Mouse (Mus musculus): ENCODE measurements at regions not wholly inside any gene's neighbourhood (a gene's known extent, or its start where the extent isn't known, plus 50 kb on each side); places are given as distances from the start of the nearest gene placed in this dataset.

GRCm38 (mm10) chr10:38886441-38886840, 64.9 kb upstream of the Rfpl4b start:
- Histone ChIP-seq H3K9ac (replicated peaks) (no peak overlapping the region), H3K36me3 (replicated peaks; ENCODE audit: insufficient read depth, low read length) (no peaks in the 10 kb centered on the region), H3K4me1 (ENCODE audit: insufficient read depth) (no peaks in the 10 kb centered on the region), H3K27me3 (ENCODE audit: insufficient read depth, low read length) (no peaks in the 10 kb centered on the region), H3K9me3 (ENCODE audit: low read length) (no peaks in the 10 kb centered on the region), H3K4me2 (ENCODE audit: low read depth, low read length) (no peak overlapping the region), H3K27ac (ENCODE audit: low read depth) (no peak overlapping the region), H3K4me3 (ENCODE audit: low read depth, low read length) (no peak overlapping the region)
- DNase-seq (no peak), ATAC-seq (no peak)
- TF ChIP-seq CTCF (IDR thresholded peaks at IDR 0.05; ENCODE audit: low read depth) = no peak
- 51% methylated on average over 2 of the region's 2 CpGs for WGBS (ENCODE audit: insufficient replicate concordance)

GRCm38 (mm10) chr10:38887896-38888295, 66.3 kb upstream of the Rfpl4b start:
- H3K4me3 ChIP-seq (ENCODE audit: low read depth, low read length) = no peak overlapping the region
- WGBS (ENCODE audit: insufficient replicate concordance) = 79% methylated on average over 9 of the region's 9 CpGs
- H3K9ac ChIP-seq (replicated peaks) = no peak overlapping the region
- no peak for DNase-seq
- H3K9me3 ChIP-seq (ENCODE audit: low read length) = no peaks in the 10 kb centered on the region
- H3K27me3 ChIP-seq (ENCODE audit: insufficient read depth, low read length) = no peaks in the 10 kb centered on the region
- H3K27ac ChIP-seq (ENCODE audit: low read depth) = no peak overlapping the region
- no peaks in the 10 kb centered on the region for H3K36me3 ChIP-seq (replicated peaks; ENCODE audit: insufficient read depth, low read length)
- no peaks in the 10 kb centered on the region for H3K4me1 ChIP-seq (ENCODE audit: insufficient read depth)
- H3K4me2 ChIP-seq (ENCODE audit: low read depth, low read length) = no peak overlapping the region
- TF ChIP-seq EP300 (IDR thresholded peaks at IDR 0.05; ENCODE audit: low read depth) (no peak), CTCF (IDR thresholded peaks at IDR 0.05; ENCODE audit: low read depth) (no peak)
- ATAC-seq = no peak

GRCm38 (mm10) chr10:38894706-38895105, 70.6 kb upstream of the Lama4 start:
- TF ChIP-seq CTCF (IDR thresholded peaks at IDR 0.05; ENCODE audit: low read depth) (no peak), EP300 (IDR thresholded peaks at IDR 0.05; ENCODE audit: low read depth) (no peak)
- ATAC-seq = no peak
- H3K36me3 ChIP-seq (replicated peaks; ENCODE audit: insufficient read depth, low read length) = no peaks in the 10 kb centered on the region
- DNase-seq = no peak
- 75% methylated on average over 1 of the region's 1 CpGs for WGBS (ENCODE audit: insufficient replicate concordance)
- no peak overlapping the region for H3K27ac ChIP-seq (ENCODE audit: low read depth)
- no peaks in the 10 kb centered on the region for H3K4me1 ChIP-seq (ENCODE audit: insufficient read depth)
- H3K4me2 ChIP-seq (ENCODE audit: low read depth, low read length) = no peak overlapping the region
- H3K27me3 ChIP-seq (ENCODE audit: insufficient read depth, low read length) = no peaks in the 10 kb centered on the region
- no peak overlapping the region for H3K9ac ChIP-seq (replicated peaks)
- H3K9me3 ChIP-seq (ENCODE audit: low read length) = no peaks in the 10 kb centered on the region
- H3K4me3 ChIP-seq (ENCODE audit: low read depth, low read length) = no peak overlapping the region

DNA sequence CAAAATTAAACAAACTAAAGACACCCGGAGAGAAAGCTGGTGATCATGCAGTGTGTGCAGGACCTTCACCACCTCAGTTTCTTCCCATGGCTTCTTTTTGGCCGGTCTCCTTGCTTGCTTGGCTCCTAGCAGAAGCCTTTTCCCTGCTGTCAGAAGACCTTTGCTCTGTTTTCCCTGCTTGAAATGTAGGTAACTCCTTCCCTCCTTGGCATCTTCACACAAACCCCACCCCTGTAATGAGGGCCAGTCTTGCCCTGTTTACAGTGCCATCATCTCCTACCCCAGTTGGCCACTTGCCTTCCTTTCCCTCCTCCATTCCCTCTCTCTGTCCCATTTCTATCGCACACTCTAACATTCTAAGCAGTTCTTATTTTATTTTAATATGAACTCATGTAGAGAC, 69.7 kb upstream of the Lama4 start:
- no peaks in the 10 kb centered on the region for H3K36me3 ChIP-seq (replicated peaks; ENCODE audit: insufficient read depth, low read length)
- H3K27ac ChIP-seq (ENCODE audit: low read depth) = no peak overlapping the region
- no peak for ATAC-seq
- H3K27me3 ChIP-seq (ENCODE audit: insufficient read depth, low read length) = no peaks in the 10 kb centered on the region
- H3K4me2 ChIP-seq (ENCODE audit: low read depth, low read length) = no peak overlapping the region
- H3K9ac ChIP-seq (replicated peaks) = no peak overlapping the region
- no peak for DNase-seq
- no peak overlapping the region for H3K4me3 ChIP-seq (ENCODE audit: low read depth, low read length)
- H3K9me3 ChIP-seq (ENCODE audit: low read length) = no peaks in the 10 kb centered on the region
- H3K4me1 ChIP-seq (ENCODE audit: insufficient read depth) = no peaks in the 10 kb centered on the region
- WGBS (ENCODE audit: insufficient replicate concordance) = 74% methylated on average over 3 of the region's 3 CpGs
- no peak for TF ChIP-seq EP300 (IDR thresholded peaks at IDR 0.05; ENCODE audit: low read depth)
- TF ChIP-seq CTCF (IDR thresholded peaks at IDR 0.05; ENCODE audit: low read depth) = no peak

GRCm38 (mm10) chr10:38897573-38897972, 67.7 kb upstream of the Lama4 start:
- DNase-seq = no peak
- H3K36me3 ChIP-seq (replicated peaks; ENCODE audit: insufficient read depth, low read length) = no peaks in the 10 kb centered on the region
- H3K4me3 ChIP-seq (ENCODE audit: low read depth, low read length) = no peak overlapping the region
- no peak overlapping the region for H3K4me2 ChIP-seq (ENCODE audit: low read depth, low read length)
- no peaks in the 10 kb centered on the region for H3K4me1 ChIP-seq (ENCODE audit: insufficient read depth)
- ATAC-seq = no peak
- H3K27ac ChIP-seq (ENCODE audit: low read depth) = no peak overlapping the region
- no peaks in the 10 kb centered on the region for H3K9me3 ChIP-seq (ENCODE audit: low read length)
- no peak for TF ChIP-seq EP300 (IDR thresholded peaks at IDR 0.05; ENCODE audit: low read depth)
- no peak for TF ChIP-seq CTCF (IDR thresholded peaks at IDR 0.05; ENCODE audit: low read depth)
- no peak overlapping the region for H3K9ac ChIP-seq (replicated peaks)
- H3K27me3 ChIP-seq (ENCODE audit: insufficient read depth, low read length) = no peaks in the 10 kb centered on the region
- WGBS (ENCODE audit: insufficient replicate concordance) = 73% methylated on average over 5 of the region's 5 CpGs

DNA sequence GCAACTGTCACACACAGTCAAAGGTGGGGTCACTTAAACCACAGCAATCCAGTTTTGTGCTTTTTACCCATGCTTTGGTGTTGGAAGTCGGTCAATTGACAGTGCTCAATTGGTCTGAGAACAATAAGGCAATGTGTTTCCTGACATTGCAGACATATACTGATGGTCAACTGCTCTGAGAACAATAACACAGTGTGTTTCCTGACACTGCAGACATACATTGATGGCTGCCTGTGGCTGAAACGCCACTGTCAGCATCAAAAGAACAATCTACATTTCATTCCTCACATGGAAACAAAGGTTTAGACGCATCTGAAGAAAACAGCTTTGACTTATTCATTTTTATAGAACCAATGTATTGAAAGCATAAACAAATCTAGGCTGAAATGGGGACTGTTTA, 59.2 kb upstream of the Lama4 start:
- H3K4me1 ChIP-seq (ENCODE audit: insufficient read depth) = no peaks in the 10 kb centered on the region
- DNase-seq (no peak), ATAC-seq (no peak)
- H3K36me3 ChIP-seq (replicated peaks; ENCODE audit: insufficient read depth, low read length) = no peaks in the 10 kb centered on the region
- H3K27ac ChIP-seq (ENCODE audit: low read depth) = no peak overlapping the region
- TF ChIP-seq CTCF (IDR thresholded peaks at IDR 0.05; ENCODE audit: low read depth) = no peak
- no peak for TF ChIP-seq EP300 (IDR thresholded peaks at IDR 0.05; ENCODE audit: low read depth)
- 51% methylated on average over 3 of the region's 3 CpGs for WGBS (ENCODE audit: insufficient replicate concordance)
- H3K4me2 ChIP-seq (ENCODE audit: low read depth, low read length) = no peak overlapping the region
- no peak overlapping the region for H3K9ac ChIP-seq (replicated peaks)
- H3K27me3 ChIP-seq (ENCODE audit: insufficient read depth, low read length) = no peaks in the 10 kb centered on the region
- no peak overlapping the region for H3K4me3 ChIP-seq (ENCODE audit: low read depth, low read length)
- H3K9me3 ChIP-seq (ENCODE audit: low read length) = no peaks in the 10 kb centered on the region

DNA sequence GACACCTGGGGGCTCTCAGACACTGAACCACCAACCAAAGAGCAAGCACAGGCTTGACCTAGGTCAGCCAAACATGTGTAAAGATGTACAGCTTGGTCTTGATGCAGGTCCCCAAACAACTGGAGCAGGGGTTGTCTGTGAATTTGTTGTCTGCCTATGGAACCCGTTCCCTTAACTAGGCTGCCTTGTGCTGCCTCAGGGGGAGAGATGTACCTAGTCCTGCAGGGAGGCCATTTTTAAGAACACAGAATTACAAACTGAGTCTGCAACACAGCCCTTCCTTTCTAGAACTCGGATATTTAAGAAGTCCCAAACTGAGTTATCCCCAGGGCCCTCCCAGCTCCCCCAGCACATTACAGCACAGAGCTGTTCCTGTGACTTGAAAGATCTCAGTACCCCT, 57.5 kb upstream of the Lama4 start:
- H3K4me1 ChIP-seq (ENCODE audit: insufficient read depth) = no peaks in the 10 kb centered on the region
- H3K36me3 ChIP-seq (replicated peaks; ENCODE audit: insufficient read depth, low read length) = no peaks in the 10 kb centered on the region
- no peak overlapping the region for H3K9ac ChIP-seq (replicated peaks)
- H3K9me3 ChIP-seq (ENCODE audit: low read length) = no peaks in the 10 kb centered on the region
- H3K27ac ChIP-seq (ENCODE audit: low read depth) = 0 out of 2 replicates have a peak overlapping the region, but pooled peaks have one; percentile 7
- H3K27me3 ChIP-seq (ENCODE audit: insufficient read depth, low read length) = no peaks in the 10 kb centered on the region
- 73% methylated on average over 2 of the region's 2 CpGs for WGBS (ENCODE audit: insufficient replicate concordance)
- no peak overlapping the region for H3K4me3 ChIP-seq (ENCODE audit: low read depth, low read length)
- TF ChIP-seq CTCF (IDR thresholded peaks at IDR 0.05; ENCODE audit: low read depth) = no peak
- ATAC-seq = no peak
- no peak overlapping the region for H3K4me2 ChIP-seq (ENCODE audit: low read depth, low read length)
- DNase-seq = no peak
